Mouse (Mus musculus) megakaryocyte, embryonic 14.5 days (primary cell): ENCODE measurements around the gene Clstn2. TPM values are rescaled to one million over a fixed set of nuclear protein-coding genes. Genes with fewer than 3 reads are reported as not detected.

Experiments
- H3K27me3 ChIP-seq: replicated peaks from 2 replicates; pipeline ENCODE3; 2012; ENCODE audit warnings: inconsistent platforms
- H3K36me3 ChIP-seq: replicated peaks from 2 replicates; pipeline ENCODE3; 2012; ENCODE audit warnings: low read length, inconsistent platforms, mixed read lengths
- H3K4me1 ChIP-seq: 2 replicates; pipeline ENCODE4 v1.6.1; 2012; ENCODE audit warnings: inconsistent platforms
- H3K4me3 ChIP-seq: replicated peaks from 2 replicates; pipeline ENCODE3; 2012; ENCODE audit warnings: moderate library complexity, mild to moderate bottlenecking, inconsistent platforms
- H3K9me3 ChIP-seq: 2 replicates; pipeline ENCODE4 v1.6.1; 2012; ENCODE audit warnings: inconsistent platforms
- FLI1 ChIP-seq: IDR thresholded peaks from 2 replicates; pipeline ENCODE4 v1.6.1; 2012; ENCODE audit warnings: low read length, inconsistent platforms, mixed read lengths
- GATA1 ChIP-seq: IDR thresholded peaks from 3 replicates; pipeline ENCODE4 v1.6.1; 2012; ENCODE audit warnings: mixed read lengths, low read length, inconsistent platforms, borderline replicate concordance
- polyA plus RNA-seq: library from polyadenylated mRNA; stranded (reverse); fragments of >175 nt; gene quantifications from 2 replicates; pipeline ENCODE4 v1.2.3, GENCODE M21; 2012; ENCODE audit warnings: low replicate concordance; ENCODE audit not compliant: insufficient read depth

Clstn2 gene
- polyA plus RNA-seq, 1 experiment = not detected

DNA sequence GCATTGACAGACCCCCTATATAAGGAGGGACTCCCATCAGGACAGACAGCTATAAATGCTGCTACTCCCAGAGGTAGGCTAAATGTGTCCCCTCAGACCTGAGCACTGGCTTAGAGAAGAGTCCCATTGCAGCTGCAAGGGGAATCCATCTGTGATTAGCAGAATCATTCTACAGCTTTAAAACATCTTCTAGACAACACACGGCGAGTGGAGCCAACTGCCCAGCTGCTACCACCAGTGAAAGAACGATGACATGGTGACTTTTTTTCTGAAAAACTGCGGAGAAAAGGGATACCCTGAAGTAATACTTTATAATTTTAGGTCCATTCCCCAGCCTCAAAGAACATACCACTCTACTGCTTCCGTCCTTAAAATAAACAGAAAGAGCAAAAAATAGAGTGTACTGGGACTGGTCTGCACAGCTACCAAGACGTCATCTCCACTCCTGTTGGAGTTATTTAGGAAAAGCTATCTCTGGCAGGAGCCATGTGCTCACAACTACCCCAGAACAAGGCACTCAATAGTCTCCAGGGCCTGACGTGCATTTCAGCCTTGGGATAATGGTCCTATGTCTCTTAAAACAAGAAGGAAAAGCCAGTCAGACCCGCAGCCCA is 79.1 kb downstream of the Clstn2 start:
- Histone ChIP-seq H3K27me3 (no peaks in the 10 kb centered on the region), H3K9me3 (peaks cover 6% of the 10 kb centered on the region; the same call in 1 of the 2 replicates), H3K36me3 (no peaks in the 10 kb centered on the region), H3K4me3 (no peak overlapping the region), H3K4me1 (no peaks in the 10 kb centered on the region)
- TF ChIP-seq FLI1 (no peak), GATA1 (no peak)

DNA sequence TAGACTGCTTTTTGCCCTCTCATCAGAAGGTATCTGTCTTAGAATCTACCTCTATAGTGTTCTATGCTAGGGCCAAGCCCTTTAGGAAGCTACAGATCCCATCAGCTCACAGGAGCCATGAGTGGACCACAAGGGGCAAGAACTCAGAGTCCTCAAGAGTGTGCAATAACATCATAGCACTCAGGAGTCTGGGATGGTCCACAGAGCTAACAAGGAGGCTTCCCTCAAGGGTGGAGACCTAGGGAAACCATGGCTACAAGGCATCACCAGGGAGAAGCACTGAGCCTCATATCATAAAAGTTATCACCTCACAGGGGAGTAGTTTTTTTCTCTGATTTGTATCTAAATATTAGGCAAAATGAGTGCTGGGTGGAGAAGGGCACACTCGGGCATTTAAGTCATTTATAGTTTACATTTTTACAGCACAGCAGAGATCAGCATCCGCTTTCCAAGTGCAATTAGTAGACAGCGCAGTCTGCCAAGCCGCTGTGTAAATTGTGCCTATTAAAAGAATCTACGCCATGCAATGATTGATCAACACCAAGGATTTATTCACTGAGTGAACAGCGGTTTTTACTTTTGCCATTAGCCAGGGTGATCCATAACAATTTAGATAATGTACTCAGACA is 82.5 kb downstream of the Clstn2 start:
- no peaks in the 10 kb centered on the region for H3K4me1 ChIP-seq
- no peaks in the 10 kb centered on the region for H3K36me3 ChIP-seq
- no peaks in the 10 kb centered on the region for H3K27me3 ChIP-seq
- no peak overlapping the region for H3K4me3 ChIP-seq
- H3K9me3 ChIP-seq = peaks cover 11% of the 10 kb centered on the region
- TF ChIP-seq GATA1 (no peak), FLI1 (no peak)

DNA sequence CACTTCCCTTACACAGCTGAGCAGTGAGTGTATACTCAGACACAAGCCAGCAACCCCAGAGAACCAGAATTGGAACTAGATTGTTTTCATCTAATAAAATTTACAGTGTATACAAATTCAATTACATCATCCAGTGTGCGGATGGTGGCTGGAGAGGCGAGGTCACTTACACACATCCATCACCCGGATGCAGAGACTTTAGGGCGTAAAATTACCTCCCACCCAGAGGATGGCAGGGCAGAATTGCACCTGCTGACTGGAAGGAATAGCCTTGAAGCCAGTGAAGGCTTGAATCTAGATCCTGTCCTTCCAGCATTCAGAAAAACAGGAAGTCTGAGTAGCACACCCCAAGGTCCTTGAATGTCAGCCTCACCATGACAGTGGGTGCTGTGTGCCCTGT is 113.7 kb downstream of the Clstn2 start:
- H3K4me3 ChIP-seq = no peak overlapping the region

DNA sequence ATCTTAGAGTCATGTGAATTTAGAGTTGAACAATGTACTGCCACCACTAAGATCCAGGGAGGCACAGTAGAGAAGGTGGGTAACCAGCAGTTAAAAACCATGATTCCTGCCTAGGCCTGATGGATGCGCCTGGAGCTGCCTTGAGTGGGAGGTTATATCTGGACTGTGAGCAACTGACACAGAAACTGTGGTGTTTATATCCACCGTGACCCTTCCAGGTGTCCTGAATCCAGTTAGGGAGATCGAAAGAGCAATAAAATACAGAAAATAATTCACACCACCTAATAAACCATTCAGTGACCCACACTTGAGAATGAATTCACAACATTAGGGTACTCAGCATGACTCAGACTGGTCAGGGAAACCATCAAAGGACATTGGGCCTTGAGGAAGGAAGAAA is 141.6 kb downstream of the Clstn2 start:
- TF ChIP-seq GATA1 (no peak), FLI1 (no peak)
- H3K4me1 ChIP-seq = no peaks in the 10 kb centered on the region
- H3K9me3 ChIP-seq = no peaks in the 10 kb centered on the region
- no peaks in the 10 kb centered on the region for H3K27me3 ChIP-seq
- no peaks in the 10 kb centered on the region for H3K36me3 ChIP-seq
- H3K4me3 ChIP-seq = no peak overlapping the region

More for the DNA sequence above, 113.7 kb downstream of the Clstn2 start:
- H3K27me3 ChIP-seq = no peaks in the 10 kb centered on the region
- H3K9me3 ChIP-seq = peaks cover 19% of the 10 kb centered on the region
- H3K4me1 ChIP-seq = no peaks in the 10 kb centered on the region
- TF ChIP-seq GATA1 (no peak), FLI1 (no peak)
- H3K36me3 ChIP-seq = no peaks in the 10 kb centered on the region

DNA sequence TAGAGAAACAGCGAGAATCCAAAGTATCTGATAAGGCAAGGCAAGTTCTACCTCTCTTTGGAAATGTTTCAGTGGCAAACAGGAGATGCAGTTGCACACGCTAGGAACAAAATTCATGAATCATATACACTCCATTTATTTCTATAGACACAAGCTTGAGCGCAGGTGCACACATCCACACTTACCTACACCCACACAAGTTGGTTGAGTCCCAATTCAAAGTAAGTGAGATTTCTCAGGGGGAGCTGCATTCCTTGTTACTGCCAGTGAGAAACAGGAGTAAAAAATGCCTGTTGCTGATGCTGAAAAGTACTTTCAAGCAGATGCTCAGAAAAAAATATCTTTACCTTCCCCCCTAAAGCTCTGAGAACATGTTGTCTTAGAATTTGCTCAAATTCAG is 149.6 kb downstream of the Clstn2 start:
- TF ChIP-seq FLI1 (no peak), GATA1 (no peak)
- no peaks in the 10 kb centered on the region for H3K4me1 ChIP-seq
- no peaks in the 10 kb centered on the region for H3K27me3 ChIP-seq
- no peak overlapping the region for H3K4me3 ChIP-seq
- no peaks in the 10 kb centered on the region for H3K36me3 ChIP-seq
- H3K9me3 ChIP-seq = no peaks in the 10 kb centered on the region

DNA sequence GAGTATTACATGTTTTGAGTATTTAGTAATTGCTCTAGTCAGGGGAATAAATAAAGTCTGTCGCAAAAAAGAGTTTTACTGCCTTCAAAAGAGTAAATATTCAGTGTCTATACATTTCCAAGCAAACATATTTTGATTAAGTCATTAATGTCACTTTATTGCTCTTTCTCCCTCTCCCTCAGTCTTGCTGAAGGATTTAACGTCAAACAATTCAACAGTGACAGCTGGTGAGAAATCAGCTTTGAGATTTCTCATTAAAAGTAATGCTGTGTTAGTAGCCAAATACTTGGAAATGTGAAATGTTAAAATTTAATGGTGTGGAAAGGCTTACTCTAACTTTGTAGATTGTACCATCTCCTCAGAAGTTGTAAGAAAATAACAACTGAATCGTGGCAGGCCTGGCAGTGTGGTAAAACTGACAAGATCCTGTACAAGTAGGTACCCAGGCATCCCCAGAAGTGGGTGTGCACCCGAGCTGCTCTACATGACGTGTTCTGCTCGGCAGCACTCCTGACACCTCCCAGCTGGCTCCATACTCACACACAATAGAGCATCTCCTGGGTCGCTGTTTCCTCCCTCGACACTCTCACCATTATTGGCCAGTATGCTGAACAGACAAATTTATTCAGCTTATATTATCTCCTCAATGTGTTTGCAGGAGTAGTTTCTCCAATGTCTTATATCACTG is 165.8 kb downstream of the Clstn2 start:
- TF ChIP-seq GATA1 (no peak), FLI1 (no peak)
- Histone ChIP-seq H3K4me1 (no peaks in the 10 kb centered on the region), H3K4me3 (no peak overlapping the region), H3K9me3 (peaks cover 3% of the 10 kb centered on the region; the same call in 1 of the 2 replicates), H3K27me3 (no peaks in the 10 kb centered on the region), H3K36me3 (no peaks in the 10 kb centered on the region)

DNA sequence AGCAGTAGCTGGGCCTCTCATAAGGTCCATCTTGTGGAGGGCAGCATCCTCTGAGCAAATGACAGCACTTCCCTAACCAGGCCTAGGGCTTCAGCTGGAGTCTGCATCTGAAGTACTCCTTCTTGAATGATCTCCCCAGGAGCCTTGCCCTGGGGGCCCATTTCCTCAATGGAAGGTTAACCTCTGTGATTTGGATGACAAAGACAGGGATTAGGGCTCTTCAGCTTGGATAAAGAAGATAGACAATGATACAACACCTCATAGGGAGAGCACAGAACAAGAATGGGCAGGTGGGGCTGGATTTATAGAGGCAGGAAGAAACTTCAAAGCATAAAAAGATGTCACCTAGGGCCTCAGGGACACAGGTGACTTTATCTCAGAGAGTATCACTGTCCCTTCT is 180.1 kb downstream of the Clstn2 start:
- TF ChIP-seq GATA1 (no peak), FLI1 (no peak)
- Histone ChIP-seq H3K4me3 (no peak overlapping the region), H3K9me3 (peaks cover 12% of the 10 kb centered on the region), H3K36me3 (no peaks in the 10 kb centered on the region), H3K4me1 (no peaks in the 10 kb centered on the region), H3K27me3 (no peaks in the 10 kb centered on the region)

DNA sequence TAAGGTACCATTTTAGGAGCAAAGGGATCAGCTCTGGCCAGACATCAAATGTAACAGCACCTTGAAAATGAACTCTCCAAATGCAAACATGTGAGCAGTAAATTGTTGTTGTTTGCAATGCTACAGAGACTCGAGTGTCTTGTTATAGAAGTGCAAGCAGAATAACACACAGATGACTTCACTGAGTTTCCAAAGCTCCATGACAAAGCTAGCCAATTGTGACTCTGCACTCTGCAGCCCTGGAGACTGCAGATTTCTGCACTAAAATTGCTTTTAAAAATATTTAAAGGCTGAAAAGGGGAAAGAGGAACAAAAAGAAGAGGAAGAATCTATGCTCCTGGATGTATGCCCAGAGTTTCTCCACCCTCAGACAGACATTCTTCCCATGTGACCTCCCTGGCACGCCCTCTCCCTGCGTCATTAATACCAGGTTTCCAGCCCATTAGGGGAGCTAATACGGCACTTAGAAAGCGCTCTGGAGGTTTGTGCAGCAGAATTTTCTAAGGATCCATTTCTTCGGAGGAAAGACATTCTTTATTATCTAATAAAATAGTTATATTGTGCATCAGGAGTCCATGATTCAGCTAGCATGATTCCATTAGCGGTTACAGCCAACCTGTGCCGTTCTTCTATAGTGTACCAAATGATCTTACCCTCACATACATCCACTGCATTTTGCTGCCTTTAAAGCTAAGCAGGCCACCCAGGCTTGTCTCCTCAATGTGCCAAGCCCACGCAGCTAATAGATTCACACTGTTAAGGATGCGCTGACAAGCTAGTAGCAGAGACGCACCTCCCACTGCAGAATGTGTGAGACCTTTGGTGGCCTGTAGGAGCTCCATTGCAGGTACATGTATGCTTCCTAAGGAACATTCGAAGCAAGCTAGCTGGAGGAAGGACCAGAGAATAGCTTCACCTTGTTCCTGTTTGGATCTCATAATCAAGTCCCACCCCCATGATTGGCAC is 184.8 kb downstream of the Clstn2 start:
- H3K27me3 ChIP-seq = no peaks in the 10 kb centered on the region
- no peak overlapping the region for H3K4me3 ChIP-seq
- peaks cover 9% of the 10 kb centered on the region; the same call in 1 of the 2 replicates for H3K9me3 ChIP-seq
- no peaks in the 10 kb centered on the region for H3K36me3 ChIP-seq
- no peaks in the 10 kb centered on the region for H3K4me1 ChIP-seq
- TF ChIP-seq FLI1 (no peak), GATA1 (no peak)

DNA sequence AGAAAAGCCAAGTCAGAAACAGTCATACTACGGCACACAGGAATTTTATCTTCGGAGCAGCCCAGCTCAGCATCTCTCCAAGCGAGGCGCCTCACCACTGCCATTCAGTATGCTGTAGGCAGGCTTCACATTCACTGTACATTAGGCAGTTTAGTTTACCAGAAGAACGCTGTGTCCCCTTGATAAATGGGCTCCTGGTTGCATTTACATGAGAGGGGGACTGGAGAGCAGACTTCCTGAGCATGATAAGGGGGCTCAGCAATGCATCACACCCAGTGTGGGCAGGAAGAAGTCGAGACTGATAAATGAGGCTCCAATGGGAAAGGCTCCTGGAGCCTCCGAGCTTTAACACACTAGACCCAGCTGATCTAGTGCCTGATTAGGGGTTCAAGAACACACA is 190.9 kb downstream of the Clstn2 start:
- Histone ChIP-seq H3K4me1 (no peaks in the 10 kb centered on the region), H3K9me3 (0 out of 2 replicates have a peak, but pooled peaks cover 3% of the 10 kb centered on the region), H3K27me3 (no peaks in the 10 kb centered on the region), H3K4me3 (no peak overlapping the region), H3K36me3 (no peaks in the 10 kb centered on the region)
- TF ChIP-seq FLI1 (no peak), GATA1 (no peak)
